Mouse (Mus musculus) fibroblast of lung, adult 2 months (primary cell): ENCODE data around the gene Sytl3.
"Not testable (repeated sequence)": the region's sequence is repeated elsewhere in the genome, so short reads cannot be mapped to it uniquely, and the experiment has no call there.

ENCODE experiments used
- DNase-seq: peaks from one replicate; pipeline ENCODE4 v3.0.0-alpha.2; 2011; ENCODE audit warnings: low read depth

Sytl3 gene

GRCm38 (mm10) chr17:6691596-6691995 is 32.7 kb downstream of the Sytl3 start:
- DNase-seq: not testable (repeated sequence)

GRCm38 (mm10) chr17:6695712-6696111 is 36.8 kb downstream of the Sytl3 start:
- DNase-seq: not testable (repeated sequence)

GRCm38 (mm10) chr17:6696521-6696920 is 37.6 kb downstream of the Sytl3 start:
- DNase-seq: not testable (repeated sequence)

GRCm38 (mm10) chr17:6697224-6697775 is 38.4 kb downstream of the Sytl3 start:
- peak; percentile 7 for DNase-seq

GRCm38 (mm10) chr17:6699502-6699901 is 40.6 kb downstream of the Sytl3 start:
- DNase-seq: not testable (repeated sequence)

GRCm38 (mm10) chr17:6700077-6700476 is 41.2 kb downstream of the Sytl3 start:
- not testable (repeated sequence) for DNase-seq

- DNase-seq: not testable (repeated sequence)
These were observed 43.8 kb downstream of the Sytl3 start for GRCm38 (mm10) chr17:6702625-6703221.

GRCm38 (mm10) chr17:6703381-6704270 is 44.7 kb downstream of the Sytl3 start:
- not testable (repeated sequence) for DNase-seq

GRCm38 (mm10) chr17:6706448-6706847 is 47.6 kb downstream of the Sytl3 start:
- not testable (repeated sequence) for DNase-seq

- DNase-seq: not testable (repeated sequence)
These were observed 48.5 kb downstream of the Sytl3 start for GRCm38 (mm10) chr17:6707422-6707821.

- DNase-seq: not testable (repeated sequence)
These were observed 49.3 kb downstream of the Sytl3 start for GRCm38 (mm10) chr17:6708194-6708593.

- not testable (repeated sequence) for DNase-seq
These were observed 54.6 kb downstream of the Sytl3 start for GRCm38 (mm10) chr17:6713483-6713882.

GRCm38 (mm10) chr17:6713944-6714343 is 55.1 kb downstream of the Sytl3 start:
- not testable (repeated sequence) for DNase-seq

- DNase-seq: no peak
These were observed 69.2 kb downstream of the Sytl3 start for GRCm38 (mm10) chr17:6727996-6728610.

GRCm38 (mm10) chr17:6729244-6729742 is 70.4 kb downstream of the Sytl3 start:
- DNase-seq: peak; percentile 68

- no peak for DNase-seq
These were observed 72.2 kb downstream of the Sytl3 start for GRCm38 (mm10) chr17:6731132-6731531.

GRCm38 (mm10) chr17:6731634-6732033 is 72.7 kb downstream of the Sytl3 start:
- DNase-seq: no peak

- DNase-seq: no peak
These were observed 73.8 kb downstream of the Sytl3 start for GRCm38 (mm10) chr17:6732665-6733064.

- DNase-seq: no peak
These were observed 74.5 kb downstream of the Sytl3 start for GRCm38 (mm10) chr17:6733322-6733875.

- DNase-seq: no peak
These were observed 76.0 kb downstream of the Sytl3 start for GRCm38 (mm10) chr17:6734746-6735441.
